Mouse (Mus musculus) heart, adult 2 months (tissue): ENCODE results near the gene Sptbn1.

Experiments used
- CTCF ChIP-seq: fragments of 200-600 bp; IDR thresholded peaks from 2 replicates; pipeline ENCODE4 v1.8.1; 2022; ENCODE audit warnings: antibody characterized with exemption, mild to moderate bottlenecking, moderate library complexity
- EP300 ChIP-seq: fragments of 200-500 bp; IDR thresholded peaks from 2 replicates; pipeline ENCODE4 v1.6.1; 2011; ENCODE audit warnings: low read depth, low read length, control low read depth; ENCODE audit not compliant: insufficient read depth
- POLR2A ChIP-seq: fragments of 200-500 bp; IDR thresholded peaks from 2 replicates; pipeline ENCODE4 v1.6.1; 2011; ENCODE audit warnings: mild to moderate bottlenecking, low read depth, low read length, control low read depth; ENCODE audit not compliant: insufficient read depth

DNA sequence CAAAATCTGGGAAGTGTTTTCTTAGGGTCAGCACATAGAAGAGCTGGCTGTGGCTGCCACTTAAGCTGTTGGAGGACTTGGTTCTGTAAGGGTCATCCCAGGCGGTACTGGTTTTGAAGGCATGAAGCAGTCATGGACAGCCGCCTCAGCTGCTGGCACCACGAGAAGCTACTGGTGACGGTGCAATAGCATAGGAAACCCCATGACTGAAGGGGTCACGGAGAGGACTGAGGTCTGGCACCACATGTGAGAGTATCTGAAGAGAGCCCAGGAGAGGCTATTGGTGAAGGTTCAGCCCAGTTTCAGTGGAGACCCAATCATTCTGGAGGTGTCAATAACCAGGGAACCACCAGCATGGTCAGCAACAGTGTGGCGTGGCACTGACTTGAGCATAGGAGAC, 135.4 kb downstream of the Sptbn1 start:
- TF ChIP-seq EP300 (no peak), CTCF (no peak), POLR2A (no peak)
